ENCODE assay signal across 11 mouse cellular contexts in genomic region chr1:96801595-96801994, GRCm38 (mm10).
DNase-seq lines count a peak whose midpoint lies in the region; ATAC-seq and TF ChIP-seq lines count a peak whose summit lies in the region.
"Had no signal": no experiment of that assay in that cellular context is flagged by ENCODE, and none has a peak within 500 bp of the region (broad histone marks: within the 10 kb centered on the region; RNA-seq: fewer than 3 reads in every experiment).

No protein-coding gene starts in this region.

- H3K27me3 ChIP-seq in intestine, postnatal 0 days (replicated peaks; ENCODE audit: control insufficient read depth, insufficient read depth, low read length), result no peaks in the 10 kb centered on the region
- no peaks in the 10 kb centered on the region for H3K27me3 ChIP-seq in intestine, embryonic 15.5 days (replicated peaks)
- H3K27me3 ChIP-seq: heart, embryonic 15.5 days; liver, embryonic 13.5 days had no signal

- no peak overlapping the region for H3K9ac ChIP-seq in intestine, postnatal 0 days (ENCODE audit: low read depth, low read length)
- no peak overlapping the region for H3K9ac ChIP-seq in intestine, embryonic 15.5 days
- H3K9ac ChIP-seq: heart, embryonic 15.5 days; liver, embryonic 13.5 days had no signal

- peak; percentile 65 for TF ChIP-seq CTCF in intestine, postnatal 0 days (IDR thresholded peaks at IDR 0.05; ENCODE audit: low read depth)

- H3K4me3 ChIP-seq in intestine, postnatal 0 days (ENCODE audit: low read depth, low read length), result no peak overlapping the region
- H3K4me3 ChIP-seq in intestine, embryonic 15.5 days (replicated peaks), result no peak overlapping the region
- H3K4me3 ChIP-seq: heart, embryonic 15.5 days; liver, embryonic 13.5 days had no signal

- no peak for ATAC-seq in intestine, postnatal 0 days
- ATAC-seq in intestine, embryonic 15.5 days, result no peak

- H3K27ac ChIP-seq in intestine, postnatal 0 days (ENCODE audit: low read depth, low read length), result no peak overlapping the region
- H3K27ac ChIP-seq in intestine, embryonic 15.5 days, result no peak overlapping the region
- H3K27ac ChIP-seq: heart, embryonic 15.5 days; liver, embryonic 13.5 days had no signal

- no peaks in the 10 kb centered on the region for H3K9me3 ChIP-seq in intestine, postnatal 0 days (ENCODE audit: control insufficient read depth)
- no peaks in the 10 kb centered on the region for H3K9me3 ChIP-seq in intestine, embryonic 15.5 days
- H3K9me3 ChIP-seq: heart, embryonic 15.5 days; liver, embryonic 13.5 days had no signal

- DNase-seq in CD4-positive helper T cell, adult 2 months (ENCODE audit: low read depth, low spot score), result peak; percentile 9
- DNase-seq in adipocyte (ENCODE audit: low spot score), result peak; percentile 50
- DNase-seq in induced T-regulatory cell, adult 2 months (ENCODE audit: low read depth), result peak; percentile 60
- DNase-seq in testis, postnatal 14 days (ENCODE audit: low spot score), result no peak
- no peak for DNase-seq in left cerebral cortex, adult 9 months (ENCODE audit: low spot score in 2 of 2)
- DNase-seq in ovary, adult 18-20 months (ENCODE audit: low spot score), result no peak
- DNase-seq: adrenal gland, postnatal 36 days; liver, embryonic 13.5 days had no signal

- H3K4me1 ChIP-seq in intestine, postnatal 0 days (replicated peaks; ENCODE audit: control insufficient read depth, insufficient read depth, low read length), result no peaks in the 10 kb centered on the region
- H3K4me1 ChIP-seq in intestine, embryonic 15.5 days (replicated peaks), result no peaks in the 10 kb centered on the region
- H3K4me1 ChIP-seq: heart, embryonic 15.5 days; liver, embryonic 13.5 days had no signal

- H3K4me2 ChIP-seq in intestine, postnatal 0 days (replicated peaks; ENCODE audit: low read depth), result no peak overlapping the region
- no peak overlapping the region for H3K4me2 ChIP-seq in intestine, embryonic 15.5 days (replicated peaks)
- H3K4me2 ChIP-seq: heart, embryonic 15.5 days; liver, embryonic 13.5 days had no signal

- no peaks in the 10 kb centered on the region for H3K36me3 ChIP-seq in intestine, postnatal 0 days (ENCODE audit: control insufficient read depth, insufficient read depth)
- no peaks in the 10 kb centered on the region for H3K36me3 ChIP-seq in intestine, embryonic 15.5 days
- H3K36me3 ChIP-seq: heart, embryonic 15.5 days; liver, embryonic 13.5 days had no signal

Comparison
In these comparisons a context has a peak if more than half of its experiments do, and no peak if none do; other contexts are left out.
1. DNase-seq: peak in CD4-positive helper T cell, adult 2 months (single experiment), adipocyte (single experiment) and induced T-regulatory cell, adult 2 months (single experiment); none in testis, postnatal 14 days (single experiment), left cerebral cortex, adult 9 months (0 of 2) and ovary, adult 18-20 months (single experiment).